Mouse (Mus musculus) heart, postnatal 14 days (tissue): ENCODE measurements at regions not wholly inside any gene's neighbourhood (a gene's known extent, or its start where the extent isn't known, plus 50 kb on each side); places are given as distances from the start of the nearest gene placed in this dataset.
A peak's percentile ranks its signal among the peaks of the same experiment; 100 is the strongest.
"Not testable (repeated sequence)": the region's sequence is repeated elsewhere in the genome, so short reads cannot be mapped to it uniquely, and the experiment has no call there.

Experiments
- DNase-seq, 2 experiments: peaks; one replicate each; pipeline ENCODE4 v3.0.0; 2021 to 2022
- intact Hi-C: fragments of 180-260 bp; cut with DNase I; formaldehyde crosslinking; loops from one replicate; pipeline ENCODE4 v1.15.1; 2025

DNA sequence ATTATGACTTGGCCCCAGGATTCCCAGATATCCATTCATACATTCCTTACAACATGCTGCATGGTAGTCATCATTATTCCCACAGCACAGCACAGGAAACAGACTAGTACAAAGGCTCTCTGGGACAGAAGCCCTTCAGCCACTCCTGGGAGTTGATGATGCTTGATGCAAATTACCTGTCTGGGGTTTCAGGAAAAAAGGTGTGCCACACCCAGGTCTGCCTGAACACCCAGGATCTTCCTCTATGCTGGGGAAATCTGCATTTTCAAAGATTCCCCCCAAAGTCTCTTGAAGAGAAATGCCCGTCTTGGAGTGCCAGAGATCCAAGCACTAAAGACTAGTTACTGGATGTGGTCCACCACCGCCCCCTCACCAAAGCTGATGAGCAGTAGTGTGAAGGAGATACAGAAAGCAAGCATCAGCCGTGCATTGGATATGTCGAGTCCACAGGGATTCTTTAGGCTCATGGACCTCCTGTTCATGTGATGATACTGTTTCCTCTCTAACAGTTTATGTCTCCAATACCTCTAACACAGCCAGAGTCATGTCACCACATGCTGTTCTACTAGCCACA, 117.2 kb downstream of the Zfp36l1 start:
- intact Hi-C loops, result no loop called here
- DNase-seq, result no peak

DNA sequence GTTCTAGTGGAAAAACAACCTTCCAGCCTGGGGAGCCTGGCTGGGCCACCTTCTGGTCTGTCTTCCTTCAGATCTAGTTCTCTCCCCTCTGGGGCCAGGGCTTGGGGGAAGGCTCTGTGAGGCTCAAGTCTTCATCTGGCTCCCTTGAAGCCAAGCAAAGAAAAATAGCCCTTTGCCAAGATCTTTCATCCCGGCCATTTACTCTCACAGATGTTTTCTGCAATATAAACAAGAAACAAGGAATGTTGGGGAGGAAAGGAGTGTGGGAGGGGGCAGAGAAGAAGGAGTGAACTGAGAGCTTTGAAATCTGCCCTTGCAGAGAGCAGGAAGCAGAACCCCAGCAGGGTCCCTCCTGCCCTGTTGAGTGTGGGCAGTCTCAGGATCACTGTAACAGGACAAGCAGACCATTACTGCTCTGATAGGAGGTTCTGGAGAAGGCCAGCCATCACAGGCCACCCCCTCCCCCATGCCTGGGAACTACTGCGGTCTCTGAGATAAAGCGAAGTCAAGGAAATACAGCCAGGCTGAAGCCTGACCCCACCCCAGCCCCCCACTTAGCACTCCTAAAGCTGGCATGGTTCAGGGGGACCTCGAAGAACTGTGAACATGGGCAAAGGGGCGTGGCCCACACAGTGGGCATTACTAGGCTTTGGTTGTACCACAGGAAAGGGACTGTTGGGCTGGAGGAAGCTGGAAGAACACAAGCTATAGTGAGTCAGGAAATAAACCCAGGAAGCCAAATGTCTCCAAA, 118.8 kb downstream of the Zfp36l1 start:
- no peak for DNase-seq
- intact Hi-C loops, result no loop called here

DNA sequence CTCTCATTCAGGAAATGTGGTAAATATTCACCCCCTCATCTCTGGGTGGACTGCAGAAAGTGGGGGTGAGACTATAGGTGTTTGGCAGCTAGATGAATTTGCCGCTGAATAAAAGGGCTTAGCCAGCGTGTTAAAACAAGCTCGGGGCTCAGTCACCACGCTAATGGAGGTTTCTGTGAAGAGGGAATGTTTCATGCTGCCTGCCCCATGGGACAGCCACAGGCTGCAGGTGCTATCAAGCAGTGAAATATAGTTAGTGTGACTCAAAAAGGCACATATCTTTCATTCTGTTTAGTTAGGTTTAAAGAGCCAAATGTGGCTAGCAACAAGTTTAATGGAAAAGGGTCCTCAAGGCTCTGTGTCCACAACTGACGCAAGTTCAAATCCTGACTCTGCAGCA, 121.5 kb downstream of the Zfp36l1 start:
- DNase-seq, result no peak
- intact Hi-C loops, result no loop called here

DNA sequence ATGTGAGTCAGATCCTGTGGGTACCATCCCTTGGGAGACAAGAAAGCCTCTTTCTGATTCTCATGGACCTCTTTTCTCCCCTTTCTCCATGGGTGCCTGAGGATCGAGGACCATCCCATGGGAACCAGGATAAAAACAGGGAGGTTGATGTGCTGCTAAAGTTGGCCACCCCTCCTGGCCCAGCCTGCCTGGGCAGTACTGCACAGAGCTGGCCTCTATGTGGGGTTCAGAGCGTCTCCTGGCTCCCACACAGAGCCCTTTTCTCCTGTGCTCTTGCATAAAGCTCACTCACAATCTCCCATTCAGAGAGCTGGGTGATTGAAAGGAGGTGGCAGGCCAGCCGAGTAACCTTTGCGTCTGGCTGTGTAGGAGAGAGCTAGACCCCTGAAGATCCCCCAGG, 122.1 kb downstream of the Zfp36l1 start:
- no peak for DNase-seq
- intact Hi-C loops, result no loop called here

DNA sequence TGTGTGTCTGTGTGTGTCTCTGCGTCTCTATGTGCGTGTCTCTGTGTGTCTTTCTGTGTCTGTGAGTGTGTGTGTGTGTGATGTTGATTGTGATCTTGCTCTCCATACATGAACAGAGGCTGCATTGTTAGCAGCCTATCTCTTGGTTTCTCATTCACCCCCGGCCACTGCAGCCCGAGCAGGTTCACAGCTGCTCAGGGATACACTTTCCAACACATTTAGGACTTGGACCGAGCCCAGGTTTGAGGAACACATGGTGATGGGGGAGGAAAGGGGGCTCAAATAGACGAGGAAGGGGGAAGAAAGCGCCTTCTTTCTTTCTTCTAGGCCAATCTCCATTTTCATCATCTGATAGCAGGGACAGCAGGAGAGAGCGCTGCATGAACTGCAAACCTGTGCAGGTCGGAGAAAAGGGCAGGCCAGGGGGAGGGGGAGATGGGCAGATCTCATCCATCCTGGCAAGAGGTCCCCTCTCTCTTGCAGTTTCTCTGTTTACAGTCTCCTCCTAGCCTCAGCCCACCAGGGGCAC, 123.2 kb downstream of the Zfp36l1 start:
- intact Hi-C loops, result loop anchor here (5.0 kb wide), 1 partner anchor 73 kb away; no protein-coding TSS in a partner anchor
- no peak for DNase-seq

DNA sequence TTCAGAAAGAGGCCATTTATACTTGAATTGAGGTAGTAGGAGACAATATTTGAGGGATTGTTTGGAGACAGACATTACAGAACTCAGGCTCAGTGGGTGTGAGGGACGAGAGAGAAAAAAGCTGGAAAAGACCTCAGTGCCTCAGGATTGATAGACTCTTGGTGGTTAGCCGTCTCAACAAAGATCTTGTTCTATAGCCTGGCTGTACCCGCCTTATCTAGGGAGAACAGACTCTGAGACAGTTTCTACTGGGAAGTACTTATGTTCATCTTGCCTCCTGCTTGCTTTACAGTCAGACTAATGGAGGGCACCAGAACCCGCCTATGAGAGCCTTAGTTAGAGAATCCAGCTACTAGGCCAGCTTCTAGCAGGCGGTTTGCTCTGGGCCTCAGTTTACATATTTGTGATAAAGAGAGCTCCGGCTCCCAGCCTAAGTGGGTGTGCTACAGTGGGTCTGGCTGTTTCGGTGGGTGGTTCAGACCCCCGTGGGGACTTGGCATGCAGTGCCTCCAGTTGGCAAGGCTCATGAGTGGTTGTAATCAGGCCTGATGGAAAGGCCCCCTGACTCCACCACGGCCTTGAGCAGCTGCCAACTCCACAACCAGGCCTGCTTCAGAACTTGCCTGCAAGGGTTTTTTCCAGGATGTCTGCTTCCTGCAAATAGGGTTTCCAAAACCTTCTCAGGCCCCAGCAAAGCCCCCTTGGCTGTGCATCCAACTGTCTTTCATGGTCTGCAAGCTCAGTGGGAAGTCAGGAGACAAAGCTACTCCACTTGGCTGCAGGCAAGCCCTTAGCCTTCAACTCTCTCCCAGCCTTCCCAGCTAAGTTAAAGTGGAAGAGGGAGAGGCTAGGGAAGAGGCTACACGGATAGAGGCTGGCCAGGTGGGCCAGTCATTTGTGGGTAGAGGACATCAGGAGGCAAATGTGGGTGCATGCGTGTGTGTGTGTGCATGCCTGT, 124.1 kb downstream of the Zfp36l1 start:
- intact Hi-C loops, result loop anchor here (5.0 kb wide), 1 partner anchor 74 kb away; no protein-coding TSS in a partner anchor

DNA sequence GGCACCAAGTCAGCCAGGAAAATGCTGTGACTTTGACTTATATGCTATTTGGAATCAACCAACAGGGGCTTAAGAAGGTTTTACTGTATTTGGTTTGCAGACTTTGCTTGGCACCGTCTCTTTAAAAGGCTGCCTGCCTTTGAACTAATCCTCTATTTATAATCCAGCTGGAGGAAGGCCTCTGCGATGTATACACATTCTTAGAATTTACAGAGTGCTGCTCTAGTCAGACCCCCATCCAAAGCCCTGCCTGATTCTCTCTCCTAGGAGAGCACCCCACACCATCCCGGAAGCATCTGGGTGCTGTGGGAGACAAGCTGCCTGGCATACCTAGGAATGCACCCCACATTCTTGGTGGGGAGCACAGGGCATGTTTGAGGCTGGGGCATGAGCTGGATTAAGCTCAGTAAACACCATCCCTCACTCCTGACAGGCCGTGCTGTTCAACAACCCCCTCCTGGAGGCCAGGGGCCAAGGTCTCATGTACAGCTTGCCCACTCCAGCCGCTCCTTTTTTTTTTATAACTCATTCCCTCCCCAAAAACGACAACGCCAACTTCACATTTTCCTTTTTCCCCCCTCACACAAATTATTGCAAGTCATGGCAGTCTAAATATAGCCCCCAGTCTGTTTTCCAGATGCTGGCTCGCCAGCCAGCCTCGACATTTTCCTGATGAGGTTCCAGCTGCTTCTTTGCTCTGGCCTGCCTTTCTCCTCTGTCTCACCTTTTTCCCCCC, 126.4 kb downstream of the Zfp36l1 start:
- no peak for DNase-seq
- intact Hi-C loops, result loop anchor here (5.0 kb wide), 1 partner anchor 76 kb away; no protein-coding TSS in a partner anchor

More for the DNA sequence above, 124.1 kb downstream of the Zfp36l1 start:
- no peak for DNase-seq

DNA sequence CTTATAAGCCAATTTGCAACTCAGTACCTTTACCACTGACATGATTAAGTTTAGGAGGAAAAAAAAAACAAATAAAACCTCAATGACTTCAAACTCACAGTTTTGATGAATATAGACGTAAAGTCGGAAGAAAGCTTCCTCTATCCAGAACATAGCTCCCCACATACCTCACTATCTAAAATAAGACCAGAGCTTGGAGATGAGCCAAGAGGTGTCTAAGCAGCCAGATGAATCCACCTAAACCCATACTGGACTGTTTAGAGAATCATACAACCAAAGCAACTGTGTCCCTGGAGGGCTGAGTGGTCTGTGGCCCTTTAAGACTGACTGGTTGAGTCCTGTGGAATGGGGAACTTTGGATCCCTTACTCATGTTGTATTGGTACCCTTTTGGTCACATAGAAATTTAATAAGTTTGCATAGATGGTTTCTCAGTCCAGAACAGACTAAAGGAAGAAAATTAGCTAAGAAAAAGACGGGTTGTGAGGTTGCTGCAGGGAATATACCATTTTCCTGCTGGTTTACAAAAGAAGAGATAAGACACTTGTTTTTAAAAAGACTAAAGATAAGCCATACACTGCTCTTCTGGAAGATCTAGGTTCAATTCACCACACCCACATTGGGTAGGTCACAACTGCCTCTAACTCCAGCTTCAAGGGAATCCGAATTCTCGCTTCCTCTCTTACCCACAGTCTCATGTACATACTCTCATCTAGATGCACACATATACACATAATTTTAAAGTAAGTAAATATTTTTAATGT, 127.6 kb downstream of the Zfp36l1 start:
- DNase-seq, result no peak
- intact Hi-C loops, result loop anchor here (5.0 kb wide), 1 partner anchor 77 kb away; no protein-coding TSS in a partner anchor

DNA sequence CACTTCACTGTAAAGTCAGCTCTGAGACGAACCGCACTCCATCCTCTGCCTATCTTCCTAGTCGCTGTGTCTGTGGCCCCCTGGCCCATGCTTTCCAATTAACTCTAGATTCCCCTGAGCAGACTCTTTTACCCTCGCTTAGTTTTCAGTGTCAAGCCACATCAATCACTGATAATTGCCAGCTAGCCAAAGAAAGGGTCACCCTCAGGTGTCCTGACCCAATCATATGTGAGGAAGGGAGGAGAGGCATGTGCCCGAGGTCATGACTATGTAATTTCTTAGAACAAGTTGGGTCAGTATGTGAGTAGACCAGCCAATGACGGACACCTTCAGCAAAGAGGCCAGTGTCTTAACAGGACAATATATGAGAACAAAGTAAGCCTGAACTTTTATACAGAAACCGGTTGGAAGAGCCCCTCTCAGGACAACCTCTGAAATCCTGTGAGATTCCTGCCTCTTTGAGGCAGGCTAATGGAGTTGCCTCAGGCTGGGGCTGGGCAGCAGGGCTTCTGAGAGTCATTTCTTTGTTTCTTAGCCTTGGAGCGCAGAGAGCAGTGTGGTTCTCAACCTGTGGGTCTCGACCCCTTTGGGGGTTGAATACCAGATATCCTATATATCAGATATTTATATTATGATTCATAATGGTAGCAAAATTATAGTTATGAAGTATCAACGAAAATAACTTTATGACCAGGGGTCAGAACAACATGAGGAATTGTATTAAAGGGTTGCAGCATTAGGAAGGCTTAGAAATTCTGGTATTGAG, 128.6 kb downstream of the Zfp36l1 start:
- intact Hi-C loops, result no loop called here
- no peak for DNase-seq

DNA sequence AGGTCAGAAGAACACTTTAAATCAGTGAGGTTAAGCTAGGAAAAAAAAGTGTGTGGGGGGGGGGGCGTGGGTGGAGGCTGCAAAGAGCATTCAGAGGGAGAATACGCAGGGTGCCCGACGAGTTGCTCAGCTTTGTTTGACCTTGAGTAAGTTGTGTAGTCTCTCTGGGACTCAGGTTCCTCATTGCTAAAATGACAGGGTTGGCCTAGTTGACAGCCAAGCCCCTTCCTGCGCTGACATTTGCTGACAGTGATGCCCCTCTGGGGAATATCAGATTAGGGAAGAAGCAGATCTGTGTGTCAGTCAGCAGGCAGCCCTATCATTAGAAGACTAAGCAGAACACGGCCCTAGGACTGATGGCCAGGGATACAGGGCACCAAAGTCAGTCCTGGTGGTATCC, 129.6 kb downstream of the Zfp36l1 start:
- intact Hi-C loops, result no loop called here
- DNase-seq, result no peak

DNA sequence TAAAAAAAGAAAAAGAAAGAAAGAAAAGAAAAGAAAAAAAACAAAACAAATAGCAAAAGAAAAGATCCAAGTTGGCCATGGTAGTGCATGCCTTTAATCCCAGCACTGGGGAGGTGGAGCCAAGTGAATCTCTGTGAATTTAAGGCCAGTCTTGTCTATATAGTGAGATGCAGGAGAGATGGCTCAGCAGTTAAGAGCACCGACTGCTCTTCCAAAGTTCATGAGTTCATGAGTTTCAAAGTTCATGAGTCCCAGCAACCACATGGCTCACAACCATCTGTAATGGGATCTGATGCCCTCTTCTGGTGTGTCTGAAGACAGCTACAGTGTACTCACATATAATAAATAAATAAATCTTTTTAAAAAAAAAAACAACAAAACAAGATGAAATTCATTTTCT, 130.3 kb downstream of the Zfp36l1 start:
- DNase-seq, intact Hi-C loops: not testable (repeated sequence)

DNA sequence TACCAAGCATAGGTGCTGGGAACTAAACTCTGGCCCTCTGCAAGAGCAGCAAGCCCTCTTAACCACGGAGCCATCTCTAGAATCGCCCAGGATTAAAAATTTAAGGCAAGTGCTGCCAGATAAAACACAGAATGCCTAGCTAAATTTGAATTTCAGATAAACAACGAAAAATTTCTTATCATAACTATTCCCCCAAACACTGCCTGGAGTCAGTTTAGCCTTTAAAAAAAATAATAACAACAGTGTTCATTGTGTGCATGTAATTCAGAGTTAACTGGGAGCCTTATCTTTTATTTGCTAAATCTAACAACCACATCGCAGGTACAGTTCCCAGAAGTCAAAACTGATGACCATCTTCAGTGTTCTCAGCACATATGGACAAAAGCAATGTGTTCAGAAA, 132.1 kb downstream of the Zfp36l1 start:
- intact Hi-C loops, result no loop called here
- DNase-seq, result no peak

DNA sequence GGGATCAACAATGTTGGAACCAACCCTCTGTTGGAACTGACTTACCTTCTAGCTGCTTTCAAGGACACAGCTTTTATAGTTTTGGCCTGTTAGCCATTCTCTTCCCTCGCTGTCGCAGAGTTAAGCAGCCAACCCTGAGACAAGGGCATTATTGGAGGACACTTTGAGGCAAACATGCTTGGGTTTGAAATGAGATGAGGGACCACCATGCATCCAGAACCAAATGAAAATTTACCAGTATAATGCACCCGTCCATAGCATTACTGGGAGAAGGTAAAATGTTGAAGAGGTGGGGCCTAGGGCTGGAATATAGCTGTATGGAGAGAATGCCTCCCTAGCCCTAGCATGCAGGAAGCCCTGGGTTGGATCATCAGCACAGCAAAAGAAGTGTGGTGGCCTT, 135.7 kb downstream of the Zfp36l1 start:
- DNase-seq, result no peak
- intact Hi-C loops, result no loop called here

DNA sequence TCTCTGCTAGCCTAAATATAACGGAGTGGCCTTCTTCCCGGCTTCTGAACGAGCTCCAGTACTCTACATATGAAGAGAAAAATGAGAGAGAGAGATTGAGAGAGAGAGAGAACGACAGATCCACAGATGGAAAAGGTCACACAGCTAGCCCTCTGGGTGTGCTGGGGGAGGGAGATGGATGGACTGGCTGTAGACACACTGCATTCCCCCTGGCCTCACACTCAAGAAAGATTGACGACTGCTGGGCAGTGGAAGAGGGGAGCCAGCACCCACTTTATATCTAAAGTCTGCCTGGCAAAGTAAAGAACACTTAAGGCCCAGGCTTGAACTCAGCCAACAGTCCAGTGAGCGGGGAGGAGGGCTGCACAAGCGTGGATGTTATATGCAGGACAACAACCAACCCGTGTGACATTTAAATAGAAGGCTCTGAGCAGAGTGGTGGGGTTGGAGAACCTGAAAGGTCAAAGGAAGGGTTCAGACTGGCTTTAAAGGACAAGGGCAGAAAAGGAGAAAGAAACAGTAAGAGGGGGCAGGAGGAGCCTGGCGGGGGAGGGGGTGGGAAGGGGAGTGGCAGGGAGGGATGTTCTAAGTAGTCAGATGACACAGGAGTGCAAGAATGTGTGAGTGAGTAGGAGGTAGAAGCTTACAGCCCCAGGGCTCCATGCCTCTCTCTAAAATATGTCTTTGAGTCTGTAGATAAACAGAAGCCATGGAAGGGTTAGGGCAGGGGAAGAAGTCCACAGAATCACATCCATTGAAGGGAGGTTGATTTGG, 137.2 kb downstream of the Zfp36l1 start:
- intact Hi-C loops, result no loop called here
- no peak for DNase-seq

DNA sequence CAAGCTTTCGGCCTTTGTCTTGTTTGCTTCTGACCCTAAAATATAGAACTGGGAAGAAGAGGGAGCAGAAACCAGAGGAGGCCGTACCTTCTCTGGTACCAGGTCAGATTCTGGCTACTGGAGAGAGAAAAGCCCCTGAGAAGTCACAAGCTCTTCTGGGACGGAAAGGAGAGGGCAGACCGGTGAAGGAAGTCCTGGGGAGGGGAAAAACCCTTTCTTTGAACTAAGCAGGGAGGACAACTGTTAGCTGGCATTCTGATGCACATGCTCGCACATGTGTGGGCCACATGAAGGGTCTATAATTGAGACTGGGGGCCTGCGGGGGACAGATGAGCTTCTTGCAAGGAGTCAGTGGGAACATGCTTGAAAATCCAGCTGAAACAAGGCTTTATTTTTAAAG, 137.8 kb downstream of the Zfp36l1 start:
- DNase-seq, result no peak
- intact Hi-C loops, result no loop called here

DNA sequence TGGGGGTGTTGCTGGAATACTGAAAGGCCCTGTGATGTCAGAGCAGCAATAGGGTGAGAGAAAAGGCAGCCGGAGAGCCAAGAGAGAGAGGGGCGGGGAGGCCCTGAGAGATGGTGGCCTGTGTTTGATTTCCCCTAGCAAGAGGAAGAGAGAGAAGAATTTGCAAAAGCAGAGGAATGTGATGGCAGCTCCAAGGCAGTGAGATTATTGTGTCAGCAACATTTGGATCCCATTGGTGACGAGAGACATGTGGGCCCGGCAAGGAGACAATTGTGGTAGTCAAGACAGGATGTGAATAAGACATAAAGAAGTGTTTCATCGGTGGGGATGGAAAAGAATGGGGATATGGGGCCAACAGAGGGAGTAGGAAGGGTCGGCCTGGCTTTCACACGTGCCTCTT, 138.3 kb downstream of the Zfp36l1 start:
- peak; percentile 52 to 70 for DNase-seq

DNA sequence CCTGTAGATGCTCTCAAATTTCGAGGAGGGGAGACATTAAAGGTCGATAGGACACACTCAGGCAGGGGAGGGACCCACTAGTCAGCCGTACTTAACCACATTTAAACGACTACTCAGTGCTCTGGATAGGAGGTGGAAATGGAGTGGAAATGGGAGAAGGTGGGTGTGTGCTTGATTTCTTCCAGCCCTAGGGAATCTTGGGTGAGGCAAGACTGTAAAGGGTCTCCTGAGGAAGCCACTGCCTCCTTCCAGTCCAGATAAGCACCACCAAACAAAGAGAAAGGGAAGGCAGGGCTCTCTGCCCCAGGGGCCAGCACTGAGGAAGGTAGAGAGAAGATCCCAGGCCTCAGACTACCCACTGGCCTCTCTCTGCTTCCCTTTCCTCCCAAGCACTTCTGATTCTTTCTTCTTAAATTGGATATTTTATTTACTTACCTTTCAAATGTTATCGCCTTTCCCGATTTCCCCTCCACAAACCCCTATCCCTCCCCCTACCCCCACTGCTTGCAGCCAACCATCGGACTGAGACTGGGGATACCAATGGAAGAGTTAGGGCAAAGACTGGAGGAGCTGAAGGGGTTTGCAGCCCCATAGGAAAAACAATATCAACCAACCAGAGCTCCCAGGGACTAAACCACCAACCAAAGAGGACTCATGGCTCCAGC, 139.1 kb downstream of the Zfp36l1 start:
- DNase-seq, result no peak
- intact Hi-C loops, result no loop called here

More for the DNA sequence above, 138.3 kb downstream of the Zfp36l1 start:
- intact Hi-C loops, result no loop called here
